Mouse (Mus musculus) thymus, postnatal 14 days (tissue): Measurements from ENCODE around the gene Hoxc8.

Experiments used
- DNase-seq: peaks from one replicate; pipeline ENCODE4 v3.0.0; 2021

Gene Hoxc8

GRCm38 (mm10) chr15:102990461-102991397, at the start of gene Hoxc8:
Gene Hoxc8, plus strand, starts transcription at chr15:102990607.
- no peak for DNase-seq

GRCm38 (mm10) chr15:102942739-102943467, 47.5 kb upstream of the Hoxc8 start:
- no peak for DNase-seq

- DNase-seq: no peak
Measured at GRCm38 (mm10) chr15:102943468-102943813, 47.0 kb upstream of the Hoxc8 start.

- no peak for DNase-seq
Measured at GRCm38 (mm10) chr15:102945185-102946077, 45.0 kb upstream of the Hoxc8 start.

- DNase-seq: no peak
Measured at GRCm38 (mm10) chr15:102947276-102947675, 43.1 kb upstream of the Hoxc8 start.

GRCm38 (mm10) chr15:102948842-102949241, 41.6 kb upstream of the Hoxc8 start:
- DNase-seq: no peak

- no peak for DNase-seq
Measured at GRCm38 (mm10) chr15:102949696-102950095, 40.7 kb upstream of the Hoxc8 start.

- DNase-seq: no peak
Measured at GRCm38 (mm10) chr15:102950877-102951276, 39.5 kb upstream of the Hoxc8 start.

GRCm38 (mm10) chr15:102953561-102953960, 36.8 kb upstream of the Hoxc8 start:
- no peak for DNase-seq

- DNase-seq: no peak
Measured at GRCm38 (mm10) chr15:102954192-102955006, 36.0 kb upstream of the Hoxc8 start, which contains the start of gene Hoxc11. Gene Hoxc11, plus strand, starts transcription at chr15:102954427.

- no peak for DNase-seq
Measured at GRCm38 (mm10) chr15:102955007-102955382, 35.4 kb upstream of the Hoxc8 start.

GRCm38 (mm10) chr15:102955833-102956640, 34.4 kb upstream of the Hoxc8 start:
- no peak for DNase-seq

- DNase-seq: no peak
Measured at GRCm38 (mm10) chr15:102956906-102957305, 33.5 kb upstream of the Hoxc8 start.

- no peak for DNase-seq
Measured at GRCm38 (mm10) chr15:102959663-102960191, 30.7 kb upstream of the Hoxc8 start.

- no peak for DNase-seq
Measured at GRCm38 (mm10) chr15:102961728-102962127, 28.7 kb upstream of the Hoxc8 start.

GRCm38 (mm10) chr15:102962492-102962891, 27.9 kb upstream of the Hoxc8 start:
- DNase-seq: no peak

- no peak for DNase-seq
Measured at GRCm38 (mm10) chr15:102963259-102963658, 27.1 kb upstream of the Hoxc8 start.

- DNase-seq: no peak
Measured at GRCm38 (mm10) chr15:102963671-102964640, 26.5 kb upstream of the Hoxc8 start.
